Mouse (Mus musculus): ENCODE data around the gene Clasp2. TPM values are rescaled to one million over a fixed set of nuclear protein-coding genes. Genes with fewer than 3 reads are reported as not detected.

The Clasp2 gene
- 15.9 TPM for polyA plus RNA-seq (2014; fragmentation: Illumina TruSeq; extraction: RNeasy Lipid Tissue Mini Kit (QIAGEN cat#74804); ENCODE audit: low read depth, low replicate concordance)

GRCm38 (mm10) chr9:113741108-113741636 lies at the start of gene Clasp2:
Clasp2 (plus strand) TSS chr9:113741473.

GRCm38 (mm10) chr9:113707481-113708360 lies 33.6 kb upstream of the Clasp2 start, which contains the start of gene Pdcd6ip:
Pdcd6ip (minus strand) TSS chr9:113708259.

GRCm38 (mm10) chr9:113930534-113931374 lies 189.5 kb downstream of the Clasp2 start, which contains the start of gene Ubp1:
Ubp1 (plus strand) TSS chr9:113930934.

Other genes starting within 250 kb of the Clasp2 start
- gene Pdcd6ip, start 33.2 kb upstream of the Clasp2 start, polyA plus RNA-seq (2014; fragmentation: Illumina TruSeq; extraction: RNeasy Lipid Tissue Mini Kit (QIAGEN cat#74804); ENCODE audit: low read depth, low replicate concordance): 72.9 TPM
- gene Ubp1, start 189.5 kb downstream of the Clasp2 start, polyA plus RNA-seq (2014; fragmentation: Illumina TruSeq; extraction: RNeasy Lipid Tissue Mini Kit (QIAGEN cat#74804); ENCODE audit: low read depth, low replicate concordance): 53.7 TPM